Mouse (Mus musculus) retina, adult 2 months (tissue): ENCODE measurements at regions not wholly inside any gene's neighbourhood (a gene's known extent, or its start where the extent isn't known, plus 50 kb on each side); places are given as distances from the start of the nearest gene placed in this dataset.
A peak's percentile ranks its signal among the peaks of the same experiment; 100 is the strongest.

Experiments used
- DNase-seq: peaks from one replicate; pipeline ENCODE4 v3.0.0-alpha.2; 2012; ENCODE audit warnings: low read depth, low spot score

DNA sequence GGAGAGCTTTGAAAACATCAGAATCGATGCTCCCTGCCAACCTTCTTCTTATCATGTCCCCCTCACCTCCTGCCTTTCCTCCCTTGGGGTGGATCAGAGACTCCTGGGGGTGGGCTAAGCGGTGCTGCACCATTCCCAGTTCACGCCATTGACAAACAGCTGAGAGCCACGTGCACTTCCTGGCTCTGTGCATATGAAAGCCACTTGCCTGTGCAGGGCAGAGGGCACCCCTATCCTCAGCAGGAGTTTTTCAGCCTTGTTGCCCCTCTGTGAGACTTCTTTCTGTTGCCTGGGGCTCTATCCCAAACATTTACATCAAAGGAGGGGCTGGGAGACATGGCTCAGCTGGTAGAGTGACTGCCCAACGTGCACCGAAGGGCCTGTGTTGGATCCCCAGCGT, 531.1 kb upstream of the Tbx3 start:
- no peak for DNase-seq

DNA sequence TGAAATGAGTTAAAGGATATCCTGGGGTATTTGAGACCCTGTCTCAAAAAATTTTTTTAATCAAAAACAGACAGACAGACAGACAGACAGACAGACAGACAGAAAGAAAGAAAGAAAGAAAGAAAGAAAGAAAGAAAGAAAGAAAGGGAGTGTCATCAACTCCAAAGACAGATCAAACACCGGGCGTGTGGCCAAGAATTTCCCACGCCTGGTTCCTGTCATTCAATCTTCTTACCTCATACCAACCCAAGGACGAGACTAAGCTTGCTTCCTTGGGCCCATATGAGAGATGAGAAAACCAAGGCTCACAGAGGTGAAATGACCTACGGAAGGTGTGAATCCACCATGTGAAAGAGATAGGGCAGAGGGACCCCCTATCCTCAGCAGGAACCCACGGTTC, 530.7 kb upstream of the Tbx3 start:
- DNase-seq: no peak

DNA sequence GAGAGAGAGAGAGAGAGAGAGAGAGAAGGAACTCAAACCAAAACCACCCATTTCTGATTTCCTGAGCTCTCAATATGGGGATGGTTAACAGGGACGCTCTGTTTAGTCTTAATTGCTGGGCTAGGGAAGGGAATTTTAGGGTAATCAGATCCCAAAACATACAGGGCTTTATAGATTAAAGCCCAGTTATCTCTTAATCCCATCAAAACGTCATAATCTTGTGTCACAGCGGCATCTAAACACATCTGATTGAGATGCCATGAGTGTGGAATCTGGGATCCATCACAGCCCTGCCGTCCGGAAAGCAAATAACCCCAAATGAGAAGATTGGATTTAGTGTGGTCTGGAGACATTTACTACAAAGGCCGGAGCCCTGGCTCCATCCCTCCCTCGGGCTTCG, 527.1 kb upstream of the Tbx3 start:
- no peak for DNase-seq

DNA sequence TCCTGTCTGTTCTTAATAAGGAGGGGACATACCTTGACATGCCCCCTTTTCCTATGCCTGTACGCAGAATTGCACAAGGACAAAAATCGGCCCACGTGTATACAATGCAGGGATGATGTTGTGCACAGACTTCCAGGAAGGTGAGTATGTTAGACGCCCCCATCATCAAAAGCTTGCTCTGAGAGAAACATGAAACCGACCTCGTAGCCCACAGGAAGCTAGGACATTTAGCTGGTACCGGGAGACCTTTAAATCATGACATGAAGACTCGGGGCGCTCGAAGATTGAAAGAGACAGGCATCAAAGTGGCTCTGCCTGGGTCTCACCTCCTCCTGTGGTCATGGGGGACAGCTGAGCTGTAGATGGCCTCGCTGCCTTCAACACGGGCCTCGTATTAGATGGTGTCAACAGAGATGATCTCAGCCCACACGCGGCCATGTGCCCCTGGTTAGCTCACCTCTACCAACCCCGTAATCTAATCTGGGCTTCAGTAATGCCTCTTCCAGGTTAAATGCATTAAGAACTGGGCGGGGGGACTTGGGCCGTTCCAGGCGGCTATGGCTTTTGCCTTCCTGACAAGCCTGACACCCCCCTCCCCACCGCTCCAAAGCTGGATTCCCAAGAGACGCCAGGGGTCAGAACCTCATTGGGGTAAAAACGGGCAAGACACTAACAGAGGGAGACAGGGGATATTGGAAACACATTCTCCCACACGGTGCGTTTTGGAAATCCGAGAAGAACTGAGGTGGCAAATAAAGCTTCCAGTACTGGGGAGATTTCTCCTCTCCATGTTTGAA, 520.9 kb upstream of the Tbx3 start:
- DNase-seq: no peak

DNA sequence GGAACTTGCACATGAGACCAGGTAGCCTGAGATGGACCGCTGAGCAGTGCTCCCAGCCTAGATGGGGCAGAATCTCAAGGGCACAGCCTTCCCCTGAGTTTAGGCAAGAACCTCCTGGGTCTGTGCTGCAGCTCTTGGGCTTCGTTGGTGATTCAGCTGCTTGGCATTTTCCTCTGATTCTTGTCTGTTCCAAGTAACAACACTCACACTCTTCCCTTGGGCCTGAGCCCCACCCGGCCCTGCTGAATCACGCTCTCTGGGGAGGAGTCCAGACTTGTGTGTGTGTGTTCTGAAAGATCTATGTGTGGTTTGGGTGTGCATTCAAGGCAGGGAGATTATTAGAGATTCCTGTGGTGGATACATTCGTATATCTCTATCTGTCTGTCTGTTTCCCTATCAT, 517.4 kb upstream of the Tbx3 start:
- DNase-seq: no peak

DNA sequence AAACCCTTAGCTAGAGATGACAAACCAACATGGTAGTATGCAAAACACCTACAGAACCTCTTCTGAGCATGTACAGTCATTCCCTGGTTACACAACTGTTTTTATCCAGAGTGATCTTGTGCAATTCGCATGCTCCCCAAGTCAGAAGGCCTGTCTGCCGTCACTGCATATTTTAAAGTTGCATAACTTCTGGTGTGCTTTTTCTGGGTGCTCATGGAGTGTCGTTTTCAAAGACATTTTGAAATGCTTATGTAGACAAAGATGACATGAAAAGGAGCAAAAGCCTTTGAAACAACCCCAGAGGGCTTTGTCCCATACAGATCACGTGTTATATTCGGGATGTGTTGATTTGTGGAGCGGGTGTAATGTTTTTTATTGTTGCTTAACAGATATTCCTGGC, 513.8 kb upstream of the Tbx3 start:
- DNase-seq: no peak

DNA sequence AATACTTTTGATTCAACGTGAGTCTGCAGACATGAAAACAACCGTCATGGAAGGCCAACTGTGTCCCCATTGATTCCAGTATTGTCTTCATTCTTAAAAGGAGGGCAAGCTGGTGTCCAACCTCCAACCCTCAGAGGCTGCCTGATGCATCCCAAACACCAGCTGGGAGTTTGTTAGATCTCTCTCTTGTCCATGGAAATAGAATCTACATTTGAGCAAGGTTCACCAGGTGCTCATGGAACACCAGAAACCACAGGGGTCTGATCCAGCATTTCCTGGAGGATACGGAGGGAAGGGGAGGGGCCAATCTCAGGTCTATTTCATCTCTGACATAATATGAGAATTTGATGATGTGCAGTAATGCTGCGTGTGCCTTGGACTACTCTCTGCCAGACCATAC, 512.3 kb upstream of the Tbx3 start:
- no peak for DNase-seq

DNA sequence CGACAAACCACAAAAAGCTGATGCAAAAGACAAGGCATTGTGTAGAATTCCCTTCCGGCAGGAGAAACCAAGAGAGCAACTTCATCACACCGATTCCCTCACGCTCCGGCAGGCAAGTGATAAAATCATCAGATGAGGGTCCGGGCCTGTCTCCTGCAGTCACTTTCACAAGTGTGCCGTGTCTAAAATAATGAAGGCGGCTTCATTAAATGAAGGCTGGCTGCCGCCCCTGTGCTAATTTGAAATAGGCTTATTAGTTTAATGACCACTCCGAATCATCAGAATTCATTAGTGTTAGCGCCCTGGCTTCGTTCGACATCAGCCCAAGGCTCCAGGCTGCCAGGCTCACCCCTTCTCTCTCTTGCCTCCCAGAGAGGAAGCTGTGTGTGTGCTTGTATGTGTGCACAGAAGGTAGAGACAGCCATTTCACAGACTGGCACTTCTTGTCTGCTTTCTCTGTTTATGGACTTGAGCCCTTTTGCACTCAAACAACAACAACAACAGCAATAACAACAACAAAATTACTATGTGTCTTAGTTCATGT, 508.3 kb upstream of the Tbx3 start:
- no peak for DNase-seq

DNA sequence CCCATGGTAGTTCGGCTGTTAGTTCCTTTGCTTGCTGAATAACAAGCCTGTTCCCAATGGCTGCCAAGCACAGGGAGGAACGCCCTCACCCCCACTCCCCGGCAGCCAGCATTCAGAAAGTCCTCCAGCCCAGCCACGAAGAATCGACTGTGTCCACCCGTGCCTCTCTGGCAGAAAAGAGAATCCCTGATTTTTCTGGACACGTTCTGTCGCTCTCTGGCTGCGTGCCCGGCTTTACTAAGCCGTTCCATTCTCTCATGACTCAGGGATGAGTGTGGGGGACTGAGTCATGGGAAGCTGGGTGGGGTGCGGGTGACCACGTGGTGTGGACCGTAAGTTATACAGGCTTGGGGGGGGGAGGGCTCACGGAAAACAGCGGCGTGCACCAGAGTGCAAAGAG, 502.8 kb upstream of the Tbx3 start:
- DNase-seq: peak; percentile 9

DNA sequence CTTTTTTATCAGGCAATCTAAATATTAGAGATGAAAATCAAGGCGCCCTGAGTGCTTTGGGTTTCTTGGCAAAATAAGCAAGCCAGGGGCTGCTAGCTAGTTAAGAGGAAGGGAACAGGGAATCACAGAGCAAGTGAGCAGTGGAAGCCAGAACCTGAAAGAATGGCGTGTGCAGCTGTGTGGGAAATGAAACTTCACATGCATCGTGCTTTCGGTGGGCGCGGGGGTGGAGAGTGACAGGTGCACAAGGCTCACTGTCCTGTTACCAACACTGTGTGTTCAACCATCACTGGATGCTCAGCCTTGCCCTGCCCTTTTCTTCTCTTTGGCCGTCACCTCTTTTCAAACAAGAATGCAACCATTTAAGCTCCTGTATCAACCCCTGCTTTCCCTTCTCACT, 501.2 kb upstream of the Tbx3 start:
- DNase-seq: no peak

DNA sequence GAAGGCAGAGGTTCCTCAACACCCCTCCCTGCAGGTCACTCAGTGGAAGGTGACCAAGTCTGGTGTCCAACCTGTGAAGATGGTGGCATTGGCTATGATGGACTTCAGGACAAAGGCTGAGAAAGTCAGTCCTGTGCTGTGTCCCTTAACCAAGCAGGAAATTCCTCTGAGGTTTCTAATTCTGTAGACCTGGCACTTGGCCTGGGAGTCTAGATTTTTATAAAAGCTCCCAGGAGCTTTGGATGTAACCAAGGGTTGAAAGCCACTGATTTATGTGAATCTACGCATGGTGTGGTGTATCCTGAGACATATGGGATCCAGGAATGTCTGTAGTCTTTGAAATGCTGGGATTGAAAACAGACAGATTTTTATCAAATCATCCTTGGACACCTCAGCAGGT, 498.8 kb upstream of the Tbx3 start:
- no peak for DNase-seq

DNA sequence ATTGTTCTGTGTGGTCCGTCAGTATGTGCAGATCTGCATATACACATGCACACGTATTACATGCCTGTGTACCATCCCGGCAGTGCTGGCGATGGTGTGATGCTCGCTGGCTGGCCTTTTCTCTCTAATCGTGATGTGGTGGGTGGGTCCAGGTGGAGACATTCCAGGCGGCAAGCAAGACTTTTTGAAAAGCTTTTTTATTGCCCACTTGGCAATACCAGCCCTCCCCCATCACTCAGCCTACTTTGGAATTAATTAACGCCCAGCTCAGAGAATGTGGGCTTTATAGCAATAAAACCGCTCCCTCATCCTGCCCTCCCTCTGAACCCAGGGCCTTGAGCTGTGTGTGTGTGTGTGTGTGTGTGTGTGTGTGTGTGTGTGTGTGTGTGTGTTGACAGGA, 491.7 kb upstream of the Tbx3 start:
- DNase-seq: no peak

DNA sequence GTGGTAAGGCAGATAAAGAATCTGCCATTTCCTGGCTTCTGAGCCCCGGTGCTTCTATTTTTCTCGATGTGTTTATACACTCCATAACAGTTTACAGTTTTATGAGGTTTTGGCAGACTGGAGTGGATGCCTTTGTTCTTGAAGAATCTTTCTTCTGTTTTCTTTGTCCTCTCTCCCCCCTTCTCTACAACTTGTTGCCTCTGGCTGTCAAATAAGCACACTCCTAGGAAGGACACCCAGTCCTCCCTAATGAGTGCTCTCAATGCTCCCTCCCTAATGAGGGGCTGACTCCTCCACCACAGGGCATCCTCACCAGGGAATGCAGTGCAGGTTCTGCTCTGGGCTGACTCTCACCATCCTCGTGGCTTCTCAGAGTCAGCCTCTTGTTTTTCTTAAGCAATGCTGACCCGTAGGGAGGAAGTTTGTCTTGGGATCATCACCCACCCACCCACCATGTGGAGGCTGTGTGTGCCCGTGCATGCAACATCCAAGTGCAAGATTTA, 486.9 kb upstream of the Tbx3 start:
- no peak for DNase-seq

DNA sequence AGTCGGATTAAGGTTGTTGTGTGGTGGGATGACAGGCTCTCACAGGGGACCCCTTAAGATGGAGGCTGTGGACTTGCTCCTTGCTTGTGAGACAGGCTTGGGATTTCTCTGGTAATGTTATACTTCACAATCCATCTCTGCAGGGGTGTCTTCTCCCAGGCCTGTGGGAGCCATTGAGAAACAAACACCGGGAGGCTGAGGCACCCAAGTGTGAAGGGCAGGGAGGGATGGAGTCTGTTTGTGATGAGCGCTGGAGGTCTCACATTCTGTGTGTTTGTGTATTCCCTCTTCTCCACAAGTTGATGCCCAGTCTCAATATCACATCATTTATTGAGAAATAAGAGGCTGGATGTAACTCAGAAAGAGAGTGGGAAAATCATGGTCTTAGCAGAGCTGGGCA, 483.9 kb upstream of the Tbx3 start:
- no peak for DNase-seq

DNA sequence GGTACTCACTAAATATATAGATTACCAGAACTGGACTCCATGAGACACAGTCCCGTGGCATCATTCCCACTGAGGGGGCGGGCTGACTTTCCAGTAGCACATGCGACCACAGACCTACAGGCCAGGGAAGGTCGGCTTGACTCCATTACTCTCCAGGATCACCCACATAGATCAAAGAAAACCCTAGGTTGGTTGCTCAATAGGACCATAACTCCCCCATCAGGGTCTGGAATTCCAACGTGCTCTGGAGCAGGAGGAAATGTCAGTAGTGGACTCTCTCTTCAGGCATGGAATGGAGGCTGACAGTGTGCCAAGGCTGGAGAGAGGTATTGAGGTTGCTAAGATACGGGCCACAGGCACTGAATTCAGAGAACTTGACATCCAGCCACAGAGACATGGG, 482.0 kb upstream of the Tbx3 start:
- no peak for DNase-seq

DNA sequence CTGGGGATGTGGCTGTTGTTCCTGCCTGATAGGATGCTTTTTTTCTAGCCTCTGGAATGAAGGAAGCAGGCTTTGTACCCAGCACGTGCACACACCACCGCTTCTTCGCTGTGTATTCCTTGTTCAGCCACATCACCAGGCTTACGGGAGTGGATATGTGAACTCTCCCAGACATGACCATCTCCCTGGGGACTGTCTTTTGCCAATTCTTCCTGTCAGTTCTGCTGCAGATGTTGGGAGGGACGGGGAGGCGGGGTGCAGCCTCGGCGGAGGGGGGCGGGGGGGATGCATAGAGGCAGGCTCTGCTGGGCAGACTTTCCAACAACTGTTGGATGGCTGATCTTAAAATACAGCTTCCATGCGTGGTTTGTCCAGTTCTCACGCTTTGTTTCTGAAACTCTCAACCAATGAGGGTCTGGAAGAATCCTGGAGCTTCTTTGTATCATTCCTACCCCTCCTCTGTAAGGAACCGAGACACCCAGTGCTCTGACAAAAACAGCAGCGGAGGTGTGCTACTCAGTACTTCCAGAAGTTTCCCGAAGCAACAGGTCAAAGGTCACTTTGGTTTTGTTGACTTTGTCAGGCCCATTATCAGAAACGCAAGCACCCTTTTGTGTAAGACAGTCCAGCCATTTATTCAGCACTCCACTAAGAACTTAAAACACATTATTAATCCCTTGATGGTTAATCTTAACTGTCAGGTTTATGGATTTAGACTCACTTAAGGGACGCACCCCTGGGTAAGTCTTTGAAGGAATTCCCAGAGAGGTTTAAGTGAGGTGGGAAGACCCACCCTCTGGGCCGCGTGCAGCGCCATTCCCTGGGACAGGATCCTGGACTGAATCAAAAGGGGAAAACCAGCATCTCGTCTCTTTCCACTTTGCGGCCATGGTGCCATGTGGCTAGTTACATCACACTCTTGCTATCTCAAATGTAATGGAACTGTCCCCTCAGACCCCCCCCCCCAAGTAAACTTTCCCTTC, 476.5 kb upstream of the Tbx3 start:
- no peak for DNase-seq

DNA sequence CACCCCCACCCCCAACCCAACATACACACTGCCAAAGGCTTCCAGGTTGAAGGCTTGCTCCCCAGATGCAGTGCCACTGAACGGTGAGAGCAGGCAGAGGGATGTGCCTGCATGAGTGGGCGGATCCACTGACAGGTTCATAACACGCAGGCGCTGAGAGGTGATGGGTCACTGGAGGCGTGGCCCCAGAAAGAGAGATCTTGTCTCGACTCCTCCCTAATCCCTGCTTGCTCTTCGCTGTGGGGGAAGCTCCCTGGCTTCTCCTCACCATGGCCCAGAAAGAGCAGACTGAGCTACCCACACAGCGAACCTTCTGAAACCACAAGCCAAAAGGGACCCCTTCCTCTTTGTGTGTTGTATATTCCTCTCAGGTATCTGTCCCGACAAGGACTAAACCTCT, 470.6 kb upstream of the Tbx3 start:
- no peak for DNase-seq

DNA sequence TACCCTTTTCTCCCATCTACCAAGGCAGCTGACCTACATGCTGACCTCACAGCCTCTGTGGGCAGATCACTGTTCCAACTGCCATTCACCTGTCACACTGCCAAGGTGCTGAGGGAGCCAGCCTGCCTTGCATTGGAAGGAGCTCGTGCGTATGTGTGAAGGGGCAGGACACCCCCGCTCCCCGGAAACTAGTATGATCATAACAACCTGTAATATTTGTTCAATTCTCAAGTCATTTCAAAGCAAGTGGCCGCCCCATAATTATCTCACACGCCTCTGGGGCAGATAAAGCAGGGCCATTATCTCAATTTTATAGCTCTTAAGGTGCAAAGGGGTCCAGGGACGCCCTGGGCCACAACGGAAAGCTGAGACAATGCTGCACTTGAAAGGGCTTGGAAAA, 469.2 kb upstream of the Tbx3 start:
- DNase-seq: no peak

DNA sequence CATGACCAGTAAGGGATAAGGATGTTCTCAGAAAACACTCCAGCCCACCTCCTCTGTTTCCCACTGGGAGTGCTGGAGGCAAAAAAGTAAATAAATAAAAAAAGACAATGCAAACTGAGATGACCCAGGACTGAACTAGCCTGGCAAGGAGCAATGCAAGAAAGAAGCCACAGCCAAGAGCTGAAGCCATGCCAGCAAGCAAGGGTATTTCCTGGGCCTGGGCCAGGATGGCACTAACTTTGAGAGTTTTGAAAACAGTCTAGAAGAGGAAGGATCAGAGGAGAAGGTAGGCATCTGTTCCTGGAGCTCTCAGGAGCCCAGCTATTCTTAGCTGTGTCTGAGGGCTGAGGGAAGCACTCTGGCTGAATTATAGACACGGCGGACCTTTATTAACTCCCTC, 465.7 kb upstream of the Tbx3 start:
- DNase-seq: no peak

DNA sequence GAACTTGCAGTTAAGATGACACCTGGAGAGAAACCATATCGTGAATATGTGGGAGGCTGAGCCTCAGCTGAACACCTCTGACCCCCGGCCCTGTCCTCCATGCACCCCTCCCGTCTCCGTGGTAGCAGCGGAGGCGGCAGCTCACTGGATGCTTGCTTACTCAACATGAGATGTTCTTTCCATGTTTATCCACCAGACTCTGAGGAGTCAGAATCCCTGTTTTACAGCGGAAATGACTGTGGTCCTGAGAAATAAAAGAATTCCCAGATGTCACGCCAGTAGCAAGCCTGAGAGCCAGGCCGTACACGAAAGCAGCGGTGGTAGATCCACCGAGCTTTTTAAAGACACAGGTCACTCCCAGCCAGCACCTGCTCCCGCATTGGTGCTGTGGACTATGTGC, 462.4 kb upstream of the Tbx3 start:
- DNase-seq: no peak

DNA sequence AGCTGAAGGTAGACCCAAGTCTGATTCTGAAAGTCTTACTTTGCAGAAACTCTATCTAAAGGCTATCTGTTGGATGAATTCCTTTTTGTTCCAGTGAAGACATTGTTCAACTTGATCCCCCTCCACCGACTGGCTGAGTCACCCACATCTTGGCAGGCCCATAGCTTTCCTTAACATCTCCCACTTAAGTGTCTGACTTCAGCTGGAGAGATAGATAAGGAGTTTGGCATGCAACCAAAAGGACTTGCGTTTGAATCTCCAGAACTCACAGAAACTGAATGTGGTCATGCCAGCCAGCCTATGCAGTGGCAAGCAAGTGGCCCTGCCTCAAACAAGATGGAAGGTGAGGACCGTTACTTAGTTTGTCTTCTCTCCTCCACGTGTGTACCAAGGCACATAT, 457.3 kb upstream of the Tbx3 start:
- DNase-seq: no peak

DNA sequence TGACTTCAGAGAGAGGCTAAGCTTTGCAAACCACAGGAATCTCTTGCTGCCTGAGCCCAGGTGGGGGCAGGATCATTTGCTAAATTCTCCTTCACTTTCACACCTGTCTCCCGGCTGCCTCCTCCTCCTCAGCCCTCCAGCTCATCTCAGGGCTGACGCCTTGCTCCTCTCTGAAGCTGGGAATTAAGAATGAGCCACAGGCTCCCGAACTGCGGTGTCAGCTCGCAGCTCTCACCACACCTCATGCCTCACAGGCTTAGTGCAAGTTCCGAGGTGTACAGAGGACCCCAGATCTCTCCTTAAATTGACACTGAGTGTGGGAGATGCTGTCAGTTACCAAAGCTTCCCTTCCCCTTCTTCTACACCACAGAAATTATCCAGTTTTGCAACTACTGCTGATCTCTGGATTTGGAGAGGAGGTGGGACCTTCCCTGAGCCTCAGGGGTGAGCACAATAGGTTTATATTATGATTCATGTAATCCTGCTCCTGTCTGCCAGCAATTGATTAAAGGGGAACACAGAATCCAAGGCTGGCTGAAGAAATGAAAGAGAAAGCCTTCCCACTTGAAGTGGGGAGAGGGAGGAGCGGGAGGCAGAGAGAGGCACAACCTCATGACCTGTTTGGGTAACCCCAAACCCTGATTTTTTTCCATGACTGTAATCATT, 456.6 kb upstream of the Tbx3 start:
- DNase-seq: no peak
